Mouse (Mus musculus): ENCODE data around the gene Wt1.

GRCm38 (mm10) chr2:105090991-105091390 is 35.3 kb upstream of the Wt1 start:
- TF ChIP-seq GATA1 (IDR thresholded peaks at IDR 0.05; ENCODE audit: borderline replicate concordance, low read length) (no peak), FLI1 (IDR thresholded peaks at IDR 0.05; ENCODE audit: low read length) (no peak)
